Mouse (Mus musculus) heart, postnatal 0 days (tissue): ENCODE measurements at regions not wholly inside any gene's neighbourhood (a gene's known extent, or its start where the extent isn't known, plus 50 kb on each side); places are given as distances from the start of the nearest gene placed in this dataset.

Experiments used
- ATAC-seq: fragments of 200-750 bp; cut with Nextera tagmentation; 2 replicates; pipeline ENCODE4 v1.8.0; 2017; ENCODE audit warnings: low read depth, moderate number of reproducible peaks, moderate library complexity; ENCODE audit not compliant: insufficient read depth
- DNase-seq: peaks from one replicate; pipeline ENCODE4 v3.0.0-alpha.2; 2016; ENCODE audit warnings: low spot score
- H3K27ac ChIP-seq: fragments of 300-500 bp; sonication (generic); 2 replicates; pipeline ENCODE4 v1.5.1; 2014; ENCODE audit warnings: low read depth, mild to moderate bottlenecking
- H3K27me3 ChIP-seq: fragments of 300-500 bp; sonication (generic); 2 replicates; pipeline ENCODE4 v1.6.1; 2014; ENCODE audit warnings: low read length, mixed read lengths; ENCODE audit not compliant: control insufficient read depth, insufficient read depth
- H3K36me3 ChIP-seq: fragments of 300-500 bp; sonication (generic); replicated peaks from 2 replicates; pipeline ENCODE4 v1.6.1; 2014; ENCODE audit warnings: low read length, mixed read lengths; ENCODE audit not compliant: control insufficient read depth, insufficient read depth
- H3K4me1 ChIP-seq: fragments of 300-500 bp; sonication (generic); 2 replicates; pipeline ENCODE4 v1.6.1; 2014; ENCODE audit warnings: antibody characterized with exemption; ENCODE audit not compliant: control insufficient read depth, insufficient read depth
- H3K4me2 ChIP-seq: fragments of 300-500 bp; sonication (generic); 2 replicates; pipeline ENCODE4 v1.6.1; 2014; ENCODE audit warnings: low read depth, mild to moderate bottlenecking, low read length, moderate library complexity
- H3K4me3 ChIP-seq: fragments of 300-500 bp; sonication (generic); 2 replicates; pipeline ENCODE4 v1.5.1; 2014; ENCODE audit warnings: low read depth, low read length
- H3K9ac ChIP-seq: fragments of 300-500 bp; sonication (generic); replicated peaks from 2 replicates; pipeline ENCODE4 v1.6.1; 2014; ENCODE audit warnings: low read depth, low read length, mixed read lengths
- H3K9me3 ChIP-seq: fragments of 300-500 bp; sonication (generic); replicated peaks from 2 replicates; pipeline ENCODE4 v1.6.1; 2016; ENCODE audit warnings: low read length; ENCODE audit not compliant: control insufficient read depth
- CTCF ChIP-seq: IDR thresholded peaks from 2 replicates; pipeline ENCODE4 v1.5.1; 2016; ENCODE audit warnings: antibody characterized with exemption, control low read depth, low read depth
- EP300 ChIP-seq: IDR thresholded peaks from 2 replicates; pipeline ENCODE4 v1.6.1; 2016; ENCODE audit warnings: antibody characterized with exemption, low read depth
- WGBS: fragments of 180-500 bp; shearing (Covaris S2); extraction: QIAGEN DNeasy Blood & Tissue Kit; methylation state at CpG from one replicate; pipeline ENCODE4 v1.1.7; 2014; 5-methylcytosine and 5-hydroxymethylcytosine counted together

- TF ChIP-seq EP300 (no peak), CTCF (no peak)
- Histone ChIP-seq H3K4me2 (no peak overlapping the region), H3K27me3 (no peaks in the 10 kb centered on the region), H3K27ac (no peak overlapping the region), H3K36me3 (no peaks in the 10 kb centered on the region), H3K4me3 (no peak overlapping the region), H3K9ac (no peak overlapping the region), H3K4me1 (no peaks in the 10 kb centered on the region), H3K9me3 (no peaks in the 10 kb centered on the region)
- WGBS: 58% methylated on average over 4 of the region's 4 CpGs
- ATAC-seq (no peak), DNase-seq (no peak)
These were observed 158.1 kb downstream of the Ppp1r3a start for GRCm38 (mm10) chr6:14596880-14597466.

GRCm38 (mm10) chr6:14585827-14586226 is 169.2 kb downstream of the Ppp1r3a start:
- H3K4me3 ChIP-seq: no peak overlapping the region
- peak; percentile 68; the same call in 1 of the 2 replicates for ATAC-seq
- 14% methylated on average over 1 of the region's 1 CpGs for WGBS

GRCm38 (mm10) chr6:14583829-14584228 is 171.2 kb downstream of the Ppp1r3a start:
- H3K9ac ChIP-seq: no peak overlapping the region
- WGBS: 33% methylated on average over 1 of the region's 1 CpGs

More at GRCm38 (mm10) chr6:14585827-14586226, 169.2 kb downstream of the Ppp1r3a start:
- DNase-seq: peak; percentile 86
- H3K27ac ChIP-seq: no peak overlapping the region
- H3K4me1 ChIP-seq: peaks cover 4% of the 10 kb centered on the region; the same call in 1 of the 2 replicates
- TF ChIP-seq CTCF (peak; percentile 71), EP300 (no peak)
- no peaks in the 10 kb centered on the region for H3K36me3 ChIP-seq
- H3K4me2 ChIP-seq: no peak overlapping the region
- no peaks in the 10 kb centered on the region for H3K27me3 ChIP-seq
- H3K9ac ChIP-seq: no peak overlapping the region
- H3K9me3 ChIP-seq: no peaks in the 10 kb centered on the region

GRCm38 (mm10) chr6:14574607-14575006 is 180.5 kb downstream of the Ppp1r3a start:
- Histone ChIP-seq H3K9me3 (no peaks in the 10 kb centered on the region), H3K36me3 (no peaks in the 10 kb centered on the region), H3K4me2 (no peak overlapping the region), H3K9ac (no peak overlapping the region), H3K27ac (no peak overlapping the region), H3K4me3 (no peak overlapping the region), H3K27me3 (no peaks in the 10 kb centered on the region), H3K4me1 (no peaks in the 10 kb centered on the region)
- TF ChIP-seq EP300 (no peak), CTCF (no peak)
- no peak for DNase-seq
- no peak for ATAC-seq
- 71% methylated on average over 3 of the region's 3 CpGs for WGBS

More at GRCm38 (mm10) chr6:14583829-14584228, 171.2 kb downstream of the Ppp1r3a start:
- H3K27ac ChIP-seq: no peak overlapping the region
- H3K4me2 ChIP-seq: no peak overlapping the region
- no peaks in the 10 kb centered on the region for H3K27me3 ChIP-seq
- H3K36me3 ChIP-seq: no peaks in the 10 kb centered on the region
- peaks cover 4% of the 10 kb centered on the region; the same call in 1 of the 2 replicates for H3K4me1 ChIP-seq
- TF ChIP-seq CTCF (no peak), EP300 (no peak)
- H3K4me3 ChIP-seq: no peak overlapping the region
- ATAC-seq (no peak), DNase-seq (no peak)
- H3K9me3 ChIP-seq: no peaks in the 10 kb centered on the region

- H3K36me3 ChIP-seq: no peaks in the 10 kb centered on the region
These were observed 182.1 kb downstream of the Ppp1r3a start for GRCm38 (mm10) chr6:14573001-14573400.

GRCm38 (mm10) chr6:14540333-14540732 is 214.7 kb downstream of the Ppp1r3a start:
- WGBS: 85% methylated on average over 5 of the region's 5 CpGs
- Histone ChIP-seq H3K9ac (no peak overlapping the region), H3K27ac (no peak overlapping the region), H3K9me3 (no peaks in the 10 kb centered on the region), H3K4me2 (no peak overlapping the region), H3K4me3 (no peak overlapping the region), H3K27me3 (no peaks in the 10 kb centered on the region), H3K36me3 (no peaks in the 10 kb centered on the region), H3K4me1 (no peaks in the 10 kb centered on the region)
- no peak for TF ChIP-seq CTCF
- TF ChIP-seq EP300: no peak
- DNase-seq: no peak
- no peak for ATAC-seq

More at GRCm38 (mm10) chr6:14573001-14573400, 182.1 kb downstream of the Ppp1r3a start:
- H3K9me3 ChIP-seq: no peaks in the 10 kb centered on the region
- ATAC-seq (no peak), DNase-seq (no peak)
- no peak overlapping the region for H3K9ac ChIP-seq
- no peak overlapping the region for H3K4me2 ChIP-seq
- no peak overlapping the region for H3K27ac ChIP-seq
- H3K4me1 ChIP-seq: no peaks in the 10 kb centered on the region
- H3K4me3 ChIP-seq: no peak overlapping the region
- no peaks in the 10 kb centered on the region for H3K27me3 ChIP-seq
- 30% methylated on average over 2 of the region's 2 CpGs for WGBS
- no peak for TF ChIP-seq EP300
- TF ChIP-seq CTCF: no peak
